Mouse (Mus musculus) limb, embryonic 10.5 days (tissue): ENCODE results near the gene Edaradd. TPM values are rescaled to one million over a fixed set of nuclear protein-coding genes. Genes with fewer than 3 reads are reported as not detected.

Source experiments
- DNase-seq: peaks from one replicate; pipeline ENCODE4 v3.0.0-alpha.2; 2017; ENCODE audit warnings: low spot score
- H3K27ac ChIP-seq: fragments of 300-500 bp; sonication (generic); 2 replicates; pipeline ENCODE4 v1.5.1; 2016; ENCODE audit warnings: mild to moderate bottlenecking
- H3K27me3 ChIP-seq: fragments of 300-500 bp; sonication (generic); 2 replicates; pipeline ENCODE4 v1.6.1; 2016; ENCODE audit warnings: low read depth, mild to moderate bottlenecking; ENCODE audit not compliant: poor library complexity, severe bottlenecking
- H3K36me3 ChIP-seq: fragments of 300-500 bp; sonication (generic); 2 replicates; pipeline ENCODE4 v1.6.1; 2016; ENCODE audit warnings: mild to moderate bottlenecking, moderate library complexity
- H3K4me1 ChIP-seq: fragments of 300-500 bp; sonication (generic); 2 replicates; pipeline ENCODE4 v1.6.1; 2016
- H3K4me3 ChIP-seq: fragments of 300-500 bp; sonication (generic); 2 replicates; pipeline ENCODE4 v1.5.1; 2016; ENCODE audit warnings: mild to moderate bottlenecking, moderate library complexity
- H3K9me3 ChIP-seq: fragments of 300-500 bp; sonication (generic); replicated peaks from 2 replicates; pipeline ENCODE4 v1.6.1; 2016; ENCODE audit warnings: mild to moderate bottlenecking
- WGBS: fragments of 180-500 bp; shearing (Covaris S2); methylation state at CpG from one replicate; pipeline ENCODE4 v1.1.7; 2016; 5-methylcytosine and 5-hydroxymethylcytosine counted together
- polyA plus RNA-seq: library from polyadenylated mRNA; unstranded; fragments of >200 nt; fragmentation: Nextera tagmentation; extraction: Ambion mirVana; gene quantifications from 2 replicates; pipeline ENCODE4 v1.2.1, GENCODE M21; 2016

The Edaradd gene
- polyA plus RNA-seq, 1 experiment from 2014 or later, result 1.7 TPM

DNA sequence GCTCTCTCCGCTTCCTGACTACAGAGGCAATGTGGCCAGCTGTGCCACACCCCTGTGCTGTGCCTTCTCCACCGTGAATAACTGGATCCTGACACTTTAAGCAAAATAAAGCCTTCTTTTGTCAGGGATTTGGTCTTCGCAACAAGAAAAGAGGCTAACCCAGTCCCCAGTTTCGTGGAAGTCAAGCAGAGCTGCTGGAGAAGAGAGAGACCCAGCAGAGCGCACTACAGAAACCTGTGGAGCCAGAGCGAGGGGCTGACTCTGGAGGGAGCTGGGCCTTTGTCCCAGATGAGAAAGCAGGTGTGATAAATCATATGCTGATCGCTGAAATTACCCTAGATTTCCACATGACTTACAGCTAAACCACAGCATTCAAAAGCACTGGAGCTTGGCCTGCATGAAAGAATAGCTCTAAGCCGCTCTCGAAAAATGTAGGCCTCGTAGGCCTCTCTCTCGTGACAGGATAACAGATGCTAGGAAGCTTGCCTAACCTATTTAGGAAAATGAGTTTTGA is 16.9 kb downstream of the Edaradd start:
- peak overlapping the region; percentile 56; the same call in 1 of the 2 replicates for H3K27ac ChIP-seq
- 67% methylated on average over 11 of the region's 11 CpGs for WGBS
- no peaks in the 10 kb centered on the region for H3K27me3 ChIP-seq
- no peaks in the 10 kb centered on the region for H3K36me3 ChIP-seq
- no peak for DNase-seq
- H3K4me1 ChIP-seq, result peaks cover 5% of the 10 kb centered on the region; the same call in 1 of the 2 replicates
- H3K9me3 ChIP-seq, result no peaks in the 10 kb centered on the region
- H3K4me3 ChIP-seq, result no peak overlapping the region

DNA sequence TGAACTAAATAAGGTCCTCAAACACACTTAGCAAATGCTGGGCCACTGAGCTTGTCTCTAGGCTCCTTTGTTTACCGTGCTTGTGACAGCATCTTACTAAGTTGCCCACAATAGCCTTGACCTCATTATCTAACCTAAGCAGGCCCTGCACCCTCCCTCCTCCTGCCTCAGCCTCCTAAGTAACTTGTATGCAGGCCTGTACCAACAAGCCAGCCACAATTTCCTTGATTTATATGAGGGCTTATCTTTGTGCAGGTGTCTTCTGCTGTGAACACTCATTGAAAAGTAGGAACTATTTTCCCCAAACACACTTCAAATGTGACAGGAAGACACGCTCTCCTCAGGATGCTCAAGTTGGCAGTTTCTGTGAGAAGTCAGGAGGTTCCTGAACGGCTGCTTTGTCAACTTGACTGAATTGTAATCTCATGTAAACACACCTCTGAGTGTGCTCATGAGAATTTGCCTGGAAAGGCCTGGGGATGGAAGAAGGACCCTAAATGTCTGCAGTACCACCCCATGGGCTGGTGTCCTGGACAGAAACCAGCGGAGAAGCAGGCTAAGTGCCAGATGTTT is 17.5 kb downstream of the Edaradd start:
- no peaks in the 10 kb centered on the region for H3K9me3 ChIP-seq
- no peak for DNase-seq
- H3K27ac ChIP-seq, result peak overlapping the region; percentile 56; the same call in 1 of the 2 replicates
- H3K4me3 ChIP-seq, result no peak overlapping the region
- H3K4me1 ChIP-seq, result peaks cover 5% of the 10 kb centered on the region; the same call in 1 of the 2 replicates
- 63% methylated on average over 4 of the region's 4 CpGs for WGBS
- no peaks in the 10 kb centered on the region for H3K36me3 ChIP-seq
- H3K27me3 ChIP-seq, result no peaks in the 10 kb centered on the region

DNA sequence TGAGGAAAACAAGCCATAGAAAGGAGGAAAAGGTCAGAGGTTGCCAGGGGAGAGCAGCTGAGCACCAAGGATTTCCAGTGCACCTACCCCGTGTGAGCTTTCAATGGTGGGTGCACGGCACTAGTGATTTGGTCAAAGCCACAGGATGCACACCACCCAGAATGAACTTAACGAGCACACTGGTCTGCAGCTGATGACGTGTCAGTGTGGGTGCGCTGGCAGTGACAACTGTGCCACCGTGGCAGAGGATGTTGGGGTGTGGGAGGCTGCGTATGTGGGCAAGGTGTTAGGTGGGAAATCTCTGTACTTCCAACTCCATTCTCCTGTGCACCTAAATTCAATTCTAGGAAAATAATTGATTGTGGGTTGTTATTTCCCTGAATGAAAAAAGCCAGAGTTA is 21.1 kb downstream of the Edaradd start:
- Histone ChIP-seq H3K9me3 (no peaks in the 10 kb centered on the region), H3K4me3 (no peak overlapping the region), H3K4me1 (peaks cover 5% of the 10 kb centered on the region; the same call in 1 of the 2 replicates), H3K27ac (no peak overlapping the region), H3K27me3 (no peaks in the 10 kb centered on the region), H3K36me3 (no peaks in the 10 kb centered on the region)
- no peak for DNase-seq
- WGBS, result 88% methylated on average over 7 of the region's 7 CpGs

DNA sequence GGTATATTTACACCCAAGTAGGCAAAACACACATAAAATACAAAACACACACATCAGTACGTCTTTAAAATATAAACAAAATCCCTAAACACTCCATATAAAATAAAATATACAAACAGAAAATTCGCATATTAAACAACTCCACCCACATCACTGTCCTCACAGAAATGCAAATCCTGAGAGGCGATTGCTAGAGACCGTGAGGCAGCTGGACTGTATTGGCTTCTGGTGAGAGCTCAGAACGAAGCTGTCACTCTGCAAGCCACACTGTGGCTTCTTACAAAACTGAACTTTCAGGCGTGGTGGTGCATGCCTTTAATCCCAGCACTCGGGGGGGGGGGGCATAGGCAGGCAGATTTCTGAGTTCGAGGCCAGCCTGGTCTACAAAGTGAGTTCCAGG is 22.4 kb downstream of the Edaradd start:
- Histone ChIP-seq H3K4me3 (no peak overlapping the region), H3K9me3 (no peaks in the 10 kb centered on the region), H3K4me1 (no peaks in the 10 kb centered on the region), H3K27me3 (no peaks in the 10 kb centered on the region), H3K36me3 (no peaks in the 10 kb centered on the region), H3K27ac (no peak overlapping the region)
- 70% methylated on average over 8 of the region's 8 CpGs for WGBS
- no peak for DNase-seq

DNA sequence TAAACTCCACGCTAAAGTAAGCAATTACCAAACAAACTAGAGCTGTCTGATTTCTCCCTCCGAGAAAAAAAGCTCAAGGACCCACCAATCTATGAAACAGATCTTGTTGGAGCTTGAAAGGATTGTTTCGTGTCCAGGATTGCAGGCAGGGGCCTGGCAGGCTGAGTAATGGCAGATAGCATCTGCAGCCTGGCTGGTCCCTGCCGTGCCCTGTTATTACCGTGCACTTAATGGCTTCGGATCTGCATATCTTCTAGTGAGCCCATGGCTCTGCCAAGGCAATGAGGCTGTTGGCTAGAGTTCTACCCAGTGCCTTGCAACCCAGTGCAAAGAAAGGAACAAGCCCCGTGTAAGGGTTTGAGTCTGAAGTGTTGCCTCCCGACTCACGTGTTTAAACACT is 25.5 kb downstream of the Edaradd start:
- WGBS, result 79% methylated on average over 9 of the region's 9 CpGs
- no peaks in the 10 kb centered on the region for H3K36me3 ChIP-seq

DNA sequence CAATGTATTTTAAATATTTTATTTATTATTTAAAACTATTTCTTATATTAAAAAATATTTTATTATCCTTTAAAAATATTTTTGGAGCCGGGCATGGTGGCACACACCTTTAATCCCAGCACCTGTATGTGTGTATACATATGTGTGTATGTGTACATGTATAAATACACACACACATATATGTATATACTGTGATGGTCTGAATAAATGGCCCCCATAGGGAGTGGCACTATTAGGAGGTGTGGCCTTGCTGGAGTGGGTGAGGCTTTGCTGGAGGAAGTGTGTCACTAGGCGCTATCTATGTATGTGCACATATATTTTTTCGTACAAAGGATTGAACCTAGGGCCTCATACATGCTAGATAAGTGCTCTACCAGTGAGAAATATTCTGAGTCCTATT is 27.7 kb downstream of the Edaradd start:
- DNase-seq, result no peak
- Histone ChIP-seq H3K4me3 (no peak overlapping the region), H3K27ac (no peak overlapping the region), H3K27me3 (no peaks in the 10 kb centered on the region), H3K9me3 (no peaks in the 10 kb centered on the region), H3K4me1 (no peaks in the 10 kb centered on the region), H3K36me3 (no peaks in the 10 kb centered on the region)
- WGBS, result 93% methylated on average over 3 of the region's 3 CpGs

More for the DNA sequence above, 25.5 kb downstream of the Edaradd start:
- no peak for DNase-seq
- Histone ChIP-seq H3K4me1 (no peaks in the 10 kb centered on the region), H3K9me3 (no peaks in the 10 kb centered on the region), H3K27ac (no peak overlapping the region), H3K27me3 (no peaks in the 10 kb centered on the region), H3K4me3 (no peak overlapping the region)

DNA sequence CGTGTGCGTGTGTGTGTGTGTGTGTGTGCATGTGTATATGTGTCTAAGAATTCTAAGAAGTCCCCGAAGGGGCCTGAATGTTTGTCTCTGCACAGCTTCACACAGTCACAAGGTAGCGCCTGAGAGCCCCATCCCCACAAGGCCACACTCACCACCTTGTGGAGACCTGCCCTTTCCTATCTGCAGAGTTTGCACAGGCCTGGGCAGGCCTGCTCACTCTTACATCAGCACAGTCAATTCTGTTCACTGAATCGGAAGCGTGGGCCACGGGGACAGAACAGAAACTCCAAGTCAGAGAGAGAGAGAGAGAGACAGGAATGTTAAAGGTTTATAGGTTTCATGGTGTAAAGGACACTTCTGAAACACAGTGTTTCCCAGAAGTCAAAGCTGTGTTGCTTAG is 34.6 kb downstream of the Edaradd start:
- WGBS, result 77% methylated on average over 7 of the region's 7 CpGs
- Histone ChIP-seq H3K4me1 (no peaks in the 10 kb centered on the region), H3K9me3 (no peaks in the 10 kb centered on the region), H3K36me3 (no peaks in the 10 kb centered on the region), H3K4me3 (no peak overlapping the region), H3K27ac (no peak overlapping the region), H3K27me3 (no peaks in the 10 kb centered on the region)
- DNase-seq, result no peak

DNA sequence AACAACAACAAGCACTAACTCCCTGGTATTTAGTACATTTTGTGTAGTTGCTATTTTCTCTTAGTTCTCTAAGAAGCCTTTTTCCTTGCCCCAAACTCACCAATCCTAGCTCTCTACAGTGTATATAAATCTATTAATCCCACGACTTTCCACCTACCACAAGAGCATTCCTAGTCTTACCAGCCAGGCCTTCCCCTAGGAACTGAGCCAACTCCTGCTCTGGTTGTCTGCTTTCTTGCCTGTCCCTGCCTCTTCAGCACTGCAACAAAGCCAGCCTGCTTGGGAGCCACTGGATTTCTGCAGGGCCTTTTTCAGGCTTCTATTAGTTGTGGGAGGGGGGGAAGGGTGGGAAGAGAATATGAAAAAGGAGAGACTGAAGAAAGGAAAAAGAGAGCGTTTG is 35.0 kb downstream of the Edaradd start:
- 79% methylated on average over 2 of the region's 2 CpGs for WGBS

DNA sequence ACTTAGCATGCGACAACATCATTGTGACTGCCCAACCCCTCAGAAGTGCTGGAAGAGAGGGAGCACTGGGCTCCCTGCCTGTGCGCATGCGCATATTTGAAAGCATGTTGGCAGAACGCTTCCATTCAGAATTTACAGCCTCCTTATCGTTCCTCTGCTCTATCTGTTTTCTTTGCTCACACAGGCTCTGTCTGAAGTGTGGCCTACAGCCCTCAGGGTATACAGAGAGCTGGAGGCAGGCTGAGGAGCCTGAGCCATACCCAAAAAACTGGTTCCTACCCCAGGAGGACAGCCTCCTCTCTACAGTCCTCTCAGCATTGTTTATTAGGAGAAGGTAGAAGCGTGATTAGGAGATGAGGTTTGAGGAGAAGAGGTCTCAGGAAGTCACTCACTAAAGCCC is 40.4 kb downstream of the Edaradd start:
- H3K4me3 ChIP-seq, result no peak overlapping the region
- no peak overlapping the region for H3K27ac ChIP-seq
- no peak for DNase-seq
- no peaks in the 10 kb centered on the region for H3K36me3 ChIP-seq
- no peaks in the 10 kb centered on the region for H3K27me3 ChIP-seq
- 0 out of 2 replicates have a peak, but pooled peaks cover 2% of the 10 kb centered on the region for H3K4me1 ChIP-seq
- H3K9me3 ChIP-seq, result no peaks in the 10 kb centered on the region
- 80% methylated on average over 6 of the region's 6 CpGs for WGBS

More for the DNA sequence above, 35.0 kb downstream of the Edaradd start:
- Histone ChIP-seq H3K27ac (no peak overlapping the region), H3K27me3 (no peaks in the 10 kb centered on the region), H3K36me3 (no peaks in the 10 kb centered on the region), H3K9me3 (no peaks in the 10 kb centered on the region), H3K4me1 (no peaks in the 10 kb centered on the region), H3K4me3 (no peak overlapping the region)
- no peak for DNase-seq

DNA sequence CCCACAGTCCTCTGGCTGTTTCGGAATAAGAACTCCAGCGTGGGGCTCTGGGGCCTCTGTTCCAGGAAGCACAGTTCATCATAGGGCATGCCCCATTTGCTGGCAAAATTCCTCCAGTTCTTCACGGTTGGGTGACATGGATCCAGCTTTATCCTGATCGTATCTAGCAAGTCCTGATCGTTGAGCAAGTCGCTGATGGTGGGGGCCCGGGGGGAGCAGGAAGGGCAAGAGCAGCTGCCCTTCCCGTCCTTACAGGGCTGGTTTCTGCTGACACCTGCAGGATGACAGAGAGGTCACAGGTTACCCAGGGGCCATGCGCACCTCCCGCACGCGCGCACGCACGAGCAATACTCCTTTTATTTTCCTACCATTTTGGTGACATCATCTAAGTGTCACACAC is 41.9 kb downstream of the Edaradd start:
- 84% methylated on average over 15 of the region's 15 CpGs for WGBS
- Histone ChIP-seq H3K9me3 (no peaks in the 10 kb centered on the region), H3K4me1 (0 out of 2 replicates have a peak, but pooled peaks cover 2% of the 10 kb centered on the region), H3K27me3 (no peaks in the 10 kb centered on the region), H3K27ac (no peak overlapping the region), H3K4me3 (no peak overlapping the region), H3K36me3 (no peaks in the 10 kb centered on the region)
- no peak for DNase-seq

DNA sequence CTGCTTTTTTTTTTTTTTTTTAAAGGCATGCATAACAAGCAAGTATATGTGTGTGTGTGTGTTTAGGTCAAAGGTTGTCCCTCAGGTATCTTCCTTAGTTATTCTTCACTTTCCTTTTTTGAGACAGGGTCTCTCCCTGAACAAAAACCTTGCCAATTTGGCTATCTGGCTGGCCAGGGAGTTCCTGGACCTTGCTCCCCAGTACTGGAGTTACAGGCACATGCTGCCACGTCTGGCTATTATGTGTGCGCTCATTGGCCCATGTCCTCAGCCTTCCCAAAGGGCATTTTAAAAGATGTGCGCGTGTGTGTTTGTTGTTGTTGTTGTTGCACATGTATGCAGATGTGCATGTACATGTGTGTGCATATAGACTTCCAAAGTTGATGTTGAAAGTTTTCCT is 43.4 kb downstream of the Edaradd start:
- H3K27me3 ChIP-seq, result no peaks in the 10 kb centered on the region
- H3K9me3 ChIP-seq, result no peaks in the 10 kb centered on the region
- H3K27ac ChIP-seq, result no peak overlapping the region
- no peaks in the 10 kb centered on the region for H3K36me3 ChIP-seq
- H3K4me1 ChIP-seq, result 0 out of 2 replicates have a peak, but pooled peaks cover 2% of the 10 kb centered on the region
- no peak for DNase-seq
- no peak overlapping the region for H3K4me3 ChIP-seq
- 92% methylated on average over 4 of the region's 4 CpGs for WGBS

DNA sequence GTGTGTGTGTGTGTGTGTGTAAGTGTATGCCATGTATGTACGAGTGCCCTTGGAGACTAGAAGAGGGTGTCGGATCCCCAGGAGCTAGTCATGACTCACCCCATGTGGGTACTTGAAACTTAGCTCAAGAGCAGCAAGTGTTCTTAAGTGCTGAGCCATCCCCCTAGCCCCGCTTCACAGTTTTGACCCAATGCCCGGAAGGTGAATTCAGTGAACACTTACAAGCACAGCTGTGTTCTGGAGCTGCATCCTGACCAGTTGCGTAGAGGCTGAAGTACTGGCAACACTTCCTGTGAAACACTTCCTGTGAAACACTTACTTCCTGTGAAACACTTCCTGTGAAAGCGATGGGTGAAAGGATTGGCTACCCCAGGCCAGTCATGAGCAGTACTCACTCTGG is 45.0 kb downstream of the Edaradd start:
- Histone ChIP-seq H3K4me1 (0 out of 2 replicates have a peak, but pooled peaks cover 2% of the 10 kb centered on the region), H3K27me3 (no peaks in the 10 kb centered on the region), H3K9me3 (no peaks in the 10 kb centered on the region), H3K36me3 (no peaks in the 10 kb centered on the region), H3K4me3 (no peak overlapping the region), H3K27ac (no peak overlapping the region)
- DNase-seq, result no peak
- WGBS, result 93% methylated on average over 6 of the region's 6 CpGs

DNA sequence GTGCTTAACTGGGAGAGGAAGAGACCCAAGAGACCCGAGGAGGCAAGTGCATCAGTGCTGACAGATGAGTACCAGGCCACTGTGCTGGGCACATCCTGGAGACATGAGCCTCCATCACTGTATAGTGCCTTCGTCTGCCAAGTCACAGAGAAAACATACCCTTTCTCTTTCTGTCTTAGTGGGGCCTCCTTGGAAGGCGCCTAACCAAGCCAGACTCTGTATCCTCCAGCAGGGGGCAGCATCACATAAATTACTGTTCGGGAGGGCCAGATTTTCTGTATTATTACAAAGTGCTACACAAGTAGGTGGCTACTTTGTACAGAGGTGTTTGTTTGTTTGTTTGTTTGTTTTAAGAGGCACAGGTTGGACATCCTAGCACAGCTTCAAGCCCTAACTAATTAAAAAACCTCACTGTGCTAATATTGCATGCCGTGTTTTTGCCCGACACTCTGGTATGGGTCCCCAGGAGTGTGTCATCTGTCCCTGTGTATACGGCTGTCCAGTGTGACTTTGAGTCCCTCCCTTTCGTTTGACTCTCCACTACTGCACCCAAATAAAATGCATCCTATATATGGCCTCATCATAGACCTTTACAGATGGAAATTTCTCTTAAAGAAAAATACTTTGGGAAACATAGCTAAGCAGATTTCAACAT is 46.4 kb downstream of the Edaradd start:
- H3K9me3 ChIP-seq, result no peaks in the 10 kb centered on the region
- DNase-seq, result peak; percentile 84
- no peaks in the 10 kb centered on the region for H3K36me3 ChIP-seq
- no peak overlapping the region for H3K27ac ChIP-seq
- H3K4me3 ChIP-seq, result no peak overlapping the region
- H3K27me3 ChIP-seq, result no peaks in the 10 kb centered on the region
- 0 out of 2 replicates have a peak, but pooled peaks cover 2% of the 10 kb centered on the region for H3K4me1 ChIP-seq
- 40% methylated on average over 8 of the region's 8 CpGs for WGBS
